19 mouse cellular contexts compared by ENCODE assay signal in genomic region chr13:77397646-77398045, GRCm38 (mm10).
A peak's percentile ranks its signal among the peaks of the same experiment; 100 is the strongest.
DNase-seq lines count a peak whose midpoint lies in the region; ATAC-seq and TF ChIP-seq lines count a peak whose summit lies in the region.
"Had no signal": no experiment of that assay in that cellular context is flagged by ENCODE, and none has a peak within 500 bp of the region (broad histone marks: within the 10 kb centered on the region; RNA-seq: fewer than 3 reads in every experiment).

No protein-coding gene starts in this region.

- 0 out of 2 replicates have a peak overlapping the region, but pooled peaks have one; percentile 13 for H3K4me3 ChIP-seq in cortical plate, adult 2 months (ENCODE audit: insufficient read depth, low read length)
- H3K4me3 ChIP-seq in forebrain, embryonic 14.5 days (ENCODE audit: low read depth, low read length), result no peak overlapping the region
- H3K4me3 ChIP-seq in midbrain, embryonic 14.5 days (replicated peaks; ENCODE audit: low read depth, low read length), result no peak overlapping the region
- H3K4me3 ChIP-seq: embryonic facial prominence, embryonic 12.5 days; heart, embryonic 13.5 days had no signal

- H3K4me2 ChIP-seq in forebrain, embryonic 14.5 days (ENCODE audit: low read length), result peak overlapping the region; percentile 8; the same call in 1 of the 2 replicates
- no peak overlapping the region for H3K4me2 ChIP-seq in midbrain, embryonic 14.5 days (ENCODE audit: low read length)
- H3K4me2 ChIP-seq: embryonic facial prominence, embryonic 12.5 days; heart, embryonic 13.5 days; liver, embryonic 11.5 days had no signal

- H3K4me1 ChIP-seq in cortical plate, adult 2 months (ENCODE audit: control insufficient read depth, insufficient read depth, low read length), result no peaks in the 10 kb centered on the region; the same call in 1 of the 2 replicates
- peaks cover 11% of the 10 kb centered on the region; the same call in 1 of the 2 replicates for H3K4me1 ChIP-seq in forebrain, embryonic 14.5 days (ENCODE audit: control insufficient read depth, insufficient read depth, low read length)
- peaks cover 14% of the 10 kb centered on the region; the same call in 1 of the 2 replicates for H3K4me1 ChIP-seq in midbrain, embryonic 14.5 days (ENCODE audit: control insufficient read depth, insufficient read depth, low read length)
- H3K4me1 ChIP-seq: embryonic facial prominence, embryonic 12.5 days; heart, embryonic 13.5 days had no signal

- WGBS in forebrain, embryonic 14.5 days, result 58% methylated on average over 7 of the region's 7 CpGs
- WGBS in midbrain, embryonic 14.5 days, result 67% methylated on average over 7 of the region's 7 CpGs

- no peaks in the 10 kb centered on the region for H3K36me3 ChIP-seq in forebrain, embryonic 14.5 days (ENCODE audit: control insufficient read depth, insufficient read depth, low read length)
- no peaks in the 10 kb centered on the region for H3K36me3 ChIP-seq in midbrain, embryonic 14.5 days (ENCODE audit: control insufficient read depth, insufficient read depth, low read length)
- H3K36me3 ChIP-seq: embryonic facial prominence, embryonic 12.5 days; heart, embryonic 13.5 days had no signal

- H3K9me3 ChIP-seq in forebrain, embryonic 14.5 days (replicated peaks; ENCODE audit: control insufficient read depth, low read length), result no peaks in the 10 kb centered on the region
- H3K9me3 ChIP-seq in midbrain, embryonic 14.5 days (ENCODE audit: control insufficient read depth, low read length), result no peaks in the 10 kb centered on the region
- H3K9me3 ChIP-seq: embryonic facial prominence, embryonic 12.5 days; heart, embryonic 13.5 days had no signal

- peak overlapping the region; percentile 42; the same call in 1 of the 2 replicates for H3K9ac ChIP-seq in forebrain, embryonic 14.5 days (ENCODE audit: low read length)
- 0 out of 2 replicates have a peak overlapping the region, but pooled peaks have one; percentile 6 for H3K9ac ChIP-seq in midbrain, embryonic 14.5 days (replicated peaks; ENCODE audit: low read length)
- H3K9ac ChIP-seq: embryonic facial prominence, embryonic 12.5 days; heart, embryonic 13.5 days had no signal

- peak; percentile 19 to 31 for DNase-seq in layer of hippocampus, postnatal 10 days (ENCODE audit: low spot score in 2 of 2)
- no peak for DNase-seq in layer of hippocampus, adult 9-11 months
- DNase-seq in forebrain, embryonic 14.5 days (ENCODE audit: low spot score), result peak; percentile 53
- DNase-seq in midbrain, embryonic 14.5 days, result no peak
- no peak for DNase-seq in heart, postnatal 36 days
- DNase-seq in embryo, embryonic 10 days (ENCODE audit: low spot score), result no peak
- DNase-seq: adrenal gland, postnatal 10 days; B cell, adult 2 months; cerebellum, adult 11-12 months; heart, postnatal 4 days; lung, adult 2 months; lung, postnatal 36 days; thymus, postnatal 4 days had no signal

- TF ChIP-seq CTCF in cortical plate, adult 2 months (IDR thresholded peaks at IDR 0.05; ENCODE audit: extremely low read depth, insufficient read depth, low read length), result no peak

- no peak for TF ChIP-seq POLR2A in cortical plate, adult 2 months (IDR thresholded peaks at IDR 0.05; ENCODE audit: extremely low read depth, insufficient read depth, low read length)

- H3K27me3 ChIP-seq in forebrain, embryonic 14.5 days (replicated peaks; ENCODE audit: control insufficient read depth, insufficient read depth, low read length), result no peaks in the 10 kb centered on the region
- no peaks in the 10 kb centered on the region for H3K27me3 ChIP-seq in midbrain, embryonic 14.5 days (ENCODE audit: control insufficient read depth, insufficient read depth, low read length)
- H3K27me3 ChIP-seq: embryonic facial prominence, embryonic 12.5 days; heart, embryonic 13.5 days had no signal

- intact Hi-C loops in heart, postnatal 36 days (cut with DNase I), result no loop called here

- no peak overlapping the region for H3K27ac ChIP-seq in cortical plate, adult 2 months (ENCODE audit: insufficient read depth, low read length)
- peak overlapping the region; percentile 86 for H3K27ac ChIP-seq in forebrain, embryonic 14.5 days (ENCODE audit: low read depth, low read length)
- peak overlapping the region; percentile 75 for H3K27ac ChIP-seq in midbrain, embryonic 14.5 days (replicated peaks; ENCODE audit: low read depth, low read length)
- H3K27ac ChIP-seq: embryonic facial prominence, embryonic 12.5 days; heart, embryonic 13.5 days; kidney, postnatal 0 days had no signal

- peak; percentile 40; the same call in 1 of the 2 replicates for ATAC-seq in forebrain, embryonic 14.5 days
- no peak for ATAC-seq in midbrain, embryonic 14.5 days (ENCODE audit: low FRiP score, low TSS enrichment)
- ATAC-seq: intestine, postnatal 0 days had no signal

Comparison
In these comparisons a context has a peak if more than half of its experiments do, and no peak if none do; other contexts are left out.
1. DNase-seq: peak in layer of hippocampus, postnatal 10 days (2 of 2) and forebrain, embryonic 14.5 days (single experiment); none in layer of hippocampus, adult 9-11 months (single experiment), midbrain, embryonic 14.5 days (single experiment), heart, postnatal 36 days (0 of 2) and embryo, embryonic 10 days (single experiment).